Mouse (Mus musculus) bone marrow macrophage, adult 2 months (primary cell): Measurements from ENCODE around the gene Il17rb.

ENCODE experiments used
- CTCF ChIP-seq: IDR thresholded peaks from 2 replicates; pipeline ENCODE4 v1.5.1; 2012; ENCODE audit warnings: low read depth, mild to moderate bottlenecking, low read length, moderate library complexity
- POLR2A ChIP-seq: IDR thresholded peaks from 2 replicates; pipeline ENCODE4 v1.6.1; 2012; ENCODE audit warnings: mild to moderate bottlenecking, low read depth, low read length, borderline replicate concordance

- TF ChIP-seq POLR2A (no peak), CTCF (no peak)
Observed at GRCm38 (mm10) chr14:29946761-29947309, 61.9 kb downstream of the Il17rb start.
